Mouse (Mus musculus) embryo, embryonic 11.5 days (tissue): Measurements from ENCODE around the gene Grhpr.
A peak's percentile ranks its signal among the peaks of the same experiment; 100 is the strongest.
"Not testable (repeated sequence)": the region's sequence is repeated elsewhere in the genome, so short reads cannot be mapped to it uniquely, and the experiment has no call there.

ENCODE experiments used
- DNase-seq: peaks from one replicate; pipeline ENCODE4 v3.0.0-alpha.2; 2012; ENCODE audit warnings: low read depth, low spot score

The Grhpr gene

DNA sequence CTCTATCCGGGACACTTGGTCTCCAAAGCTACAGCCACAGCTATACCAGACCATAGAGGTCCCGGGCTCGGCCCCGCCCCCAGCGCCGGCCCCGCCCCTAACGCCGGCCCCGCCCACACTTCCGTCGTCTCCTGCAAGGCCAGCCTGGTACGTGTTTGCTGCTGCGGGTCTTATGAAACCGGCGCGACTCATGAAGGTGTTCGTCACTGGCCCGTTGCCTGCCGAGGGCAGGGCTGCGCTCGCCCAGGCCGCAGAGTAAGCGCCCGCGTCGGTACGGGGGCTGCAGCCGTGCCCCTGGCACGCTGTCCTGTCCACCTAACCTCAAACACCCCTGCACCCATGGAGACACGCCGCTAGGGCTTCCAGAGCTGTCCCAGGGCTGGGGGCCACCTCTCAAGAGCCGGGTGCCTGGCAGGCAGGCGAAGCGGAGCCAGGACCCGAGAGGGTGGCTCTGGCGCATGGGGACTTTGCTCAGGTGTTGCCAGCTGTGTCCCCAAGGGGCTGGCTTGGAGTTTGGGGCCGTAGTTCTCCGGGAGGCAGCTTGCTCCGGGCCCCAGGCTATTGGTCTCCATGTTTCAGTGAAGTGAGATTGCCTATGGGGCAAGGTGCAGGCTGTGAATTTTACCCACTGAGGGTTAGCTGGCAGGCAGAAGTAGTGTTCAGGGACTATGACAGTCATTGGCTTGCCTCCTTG, at the start of gene Grhpr:
TSS of gene Grhpr (plus strand) at position 116 of the 694 bp plus-strand sequence.
- peak; percentile 65 for DNase-seq

DNA sequence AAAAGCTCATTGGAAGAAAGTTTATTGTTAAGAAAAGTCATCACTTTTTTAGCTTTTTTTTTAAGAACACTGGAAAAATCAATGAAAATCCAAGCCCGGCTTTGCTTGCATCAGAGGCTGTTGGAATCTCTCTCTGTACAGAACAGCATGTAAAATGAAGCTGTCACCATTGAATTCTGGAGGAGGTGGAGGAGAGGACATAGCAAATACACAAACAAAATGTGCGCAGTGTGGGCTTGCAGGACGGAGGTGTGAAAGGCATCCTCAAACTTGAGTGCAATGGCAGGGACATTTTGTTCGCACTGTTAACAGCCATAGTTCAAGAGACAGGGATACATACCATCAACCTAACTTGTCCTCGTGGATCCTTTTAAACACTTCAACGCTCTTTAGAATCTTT, 49.5 kb upstream of the Grhpr start:
- DNase-seq = no peak

DNA sequence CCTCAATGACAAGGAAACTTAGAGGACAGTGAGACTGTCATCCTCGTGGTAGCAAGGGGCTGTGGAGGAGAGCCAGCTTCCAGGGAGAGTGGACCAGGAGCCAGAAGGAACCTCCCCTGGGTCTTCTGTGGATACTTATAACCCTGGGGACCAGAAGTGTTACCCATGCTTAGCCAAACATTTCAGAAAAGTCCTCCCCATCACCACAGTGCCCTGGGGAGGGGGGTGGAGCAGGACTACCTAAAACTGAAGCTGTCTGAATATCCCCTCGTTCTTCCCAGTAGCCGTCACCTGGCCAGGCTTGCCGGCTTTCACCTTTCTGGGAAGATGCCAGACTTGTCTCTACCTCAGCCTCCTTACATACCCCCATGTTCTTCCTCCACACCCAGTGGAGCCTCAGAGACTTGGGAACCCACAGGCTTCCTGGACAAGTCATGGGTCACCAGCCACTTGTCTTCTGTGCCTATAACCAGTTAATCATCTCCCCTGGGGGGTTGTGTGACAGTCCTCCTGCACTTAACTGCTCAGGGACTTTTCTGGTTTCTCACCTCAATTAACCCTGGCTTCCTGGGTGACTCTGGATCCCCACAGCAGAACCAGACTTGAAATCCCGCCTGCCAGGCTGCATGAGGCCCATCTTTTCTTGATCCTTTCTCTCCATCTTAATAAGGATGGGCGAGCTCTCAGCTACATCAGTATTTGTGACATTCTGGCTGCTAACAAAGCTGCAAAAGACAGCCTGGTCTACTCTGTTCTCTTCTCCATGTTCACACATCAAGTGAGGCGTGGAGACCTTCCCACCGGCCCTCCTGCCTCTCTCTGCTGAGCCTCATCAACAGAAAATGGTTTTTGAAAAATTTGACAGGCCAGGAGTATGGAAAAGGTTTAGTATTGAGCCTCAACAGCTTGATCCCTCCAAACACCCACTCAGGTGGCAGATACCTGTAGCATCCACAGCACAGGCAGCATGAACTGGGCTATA, 42.5 kb upstream of the Grhpr start:
- no peak for DNase-seq

DNA sequence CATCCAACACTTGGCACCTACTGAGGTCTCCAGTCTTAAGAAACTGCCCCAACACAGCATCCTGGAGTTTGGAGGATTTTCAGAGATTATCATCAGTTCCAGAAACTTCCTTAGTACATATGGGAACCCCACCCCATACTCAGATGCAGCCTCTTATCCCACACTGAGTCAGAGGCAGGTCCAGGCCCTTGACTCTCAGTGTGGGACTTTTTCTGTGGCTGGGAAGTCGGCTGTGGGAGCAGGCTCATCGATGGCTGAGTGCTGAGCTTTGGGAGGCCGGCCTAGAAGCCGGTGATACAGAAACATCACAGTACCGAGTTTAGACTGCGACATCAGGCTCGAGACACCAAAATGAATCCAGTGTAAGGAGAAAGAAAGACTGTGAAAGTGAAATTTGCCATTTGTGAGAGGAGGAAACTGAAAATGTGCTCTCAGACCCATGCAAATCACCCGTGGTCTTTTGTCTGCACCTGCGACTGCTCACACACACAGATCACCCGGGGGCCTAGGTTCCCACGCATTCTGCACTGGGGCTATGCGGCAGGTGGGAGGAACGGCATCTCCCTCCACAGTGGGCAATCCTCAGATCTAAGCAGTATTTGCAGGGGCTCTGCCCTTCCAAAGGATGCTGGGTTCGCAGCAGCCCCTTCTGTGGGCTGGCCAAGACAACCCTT, 41.5 kb upstream of the Grhpr start:
- DNase-seq = no peak

DNA sequence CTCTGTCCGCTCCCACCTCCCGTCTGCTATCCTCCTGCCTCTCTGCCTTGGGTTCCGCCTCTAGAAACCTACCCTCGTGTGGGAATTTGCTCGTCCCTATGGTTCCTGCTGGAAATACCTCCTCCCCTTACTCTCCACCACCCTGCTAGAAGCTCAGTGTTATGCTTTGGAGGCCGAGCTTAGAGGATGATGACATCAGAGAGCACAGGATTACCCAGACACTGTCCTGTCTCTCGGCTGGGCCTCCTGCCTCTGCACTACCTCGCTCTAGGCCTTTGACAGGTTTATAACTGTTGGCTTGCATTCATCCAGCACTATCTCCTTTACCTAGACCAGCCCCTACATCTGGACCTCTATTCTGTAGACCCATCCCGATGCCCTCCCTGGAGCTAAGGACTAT, 40.9 kb upstream of the Grhpr start:
- DNase-seq = no peak

DNA sequence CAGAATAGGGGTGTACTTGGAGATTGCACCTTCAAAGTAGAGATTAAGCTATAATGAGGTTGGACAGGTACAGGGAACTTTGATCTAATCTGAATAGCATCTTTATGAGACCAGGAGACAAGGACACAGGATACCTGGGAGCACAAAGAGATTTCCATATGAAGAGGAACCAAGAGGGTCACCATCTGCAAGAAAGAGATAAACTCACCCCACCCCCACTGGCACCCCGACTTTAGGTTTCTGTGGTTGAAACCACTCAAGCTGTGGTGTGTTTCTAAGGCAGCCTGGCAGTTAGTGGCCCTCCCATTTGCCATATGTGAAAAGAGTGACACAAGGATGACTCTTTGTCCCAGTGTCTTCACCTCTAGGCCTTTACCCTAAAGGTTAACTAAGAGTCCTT, 39.0 kb upstream of the Grhpr start:
- no peak for DNase-seq

DNA sequence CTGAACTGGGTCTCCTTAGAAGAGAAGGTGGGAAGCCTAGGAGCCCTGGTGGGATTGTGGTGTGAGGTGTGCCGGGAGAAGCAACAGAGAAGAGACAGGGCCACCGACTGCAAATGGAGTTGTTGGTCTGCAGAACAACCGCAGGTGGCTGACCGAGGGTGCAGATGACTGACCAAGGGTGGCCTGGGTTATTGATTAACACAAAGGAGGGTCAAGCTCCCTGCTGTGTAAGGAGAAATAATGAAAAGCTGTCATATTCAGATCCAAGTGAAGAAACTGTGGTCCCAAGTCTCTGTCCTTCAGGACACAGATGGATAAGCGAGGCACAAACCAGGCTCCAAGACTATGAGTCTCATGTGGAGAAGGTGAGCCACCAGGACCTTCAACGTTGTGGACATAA, 37.7 kb upstream of the Grhpr start:
- DNase-seq = no peak

DNA sequence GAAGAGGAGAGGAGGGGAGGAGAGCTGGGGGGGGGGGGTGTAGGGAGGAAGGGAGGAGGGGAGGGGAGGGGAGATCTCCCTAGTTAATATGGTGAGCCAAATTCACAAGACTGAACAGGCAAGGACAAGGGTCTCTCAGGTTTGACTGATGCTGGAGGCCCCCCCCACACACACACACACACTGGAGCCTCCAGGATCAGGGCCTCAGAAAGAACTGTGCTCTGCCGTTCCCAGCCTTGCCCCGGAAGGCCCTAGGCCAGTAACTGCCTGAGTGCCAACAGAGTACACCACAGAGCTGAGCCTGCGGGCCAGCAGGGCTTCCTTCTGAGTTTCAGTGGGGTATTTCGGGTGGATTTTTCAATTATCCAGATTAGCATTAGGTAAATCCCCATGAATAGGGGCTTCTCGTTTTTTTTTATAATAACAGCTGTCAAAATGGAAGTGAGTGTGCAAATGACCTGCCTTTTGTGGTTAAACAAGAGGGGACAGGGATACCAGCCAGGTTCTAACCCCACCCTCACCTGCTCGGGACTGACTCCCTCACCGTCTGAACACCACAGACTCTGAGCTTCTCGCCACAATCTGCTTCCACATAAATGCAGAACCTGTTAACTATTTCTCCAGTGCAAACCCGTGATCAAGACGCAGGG, 36.6 kb upstream of the Grhpr start:
- no peak for DNase-seq

DNA sequence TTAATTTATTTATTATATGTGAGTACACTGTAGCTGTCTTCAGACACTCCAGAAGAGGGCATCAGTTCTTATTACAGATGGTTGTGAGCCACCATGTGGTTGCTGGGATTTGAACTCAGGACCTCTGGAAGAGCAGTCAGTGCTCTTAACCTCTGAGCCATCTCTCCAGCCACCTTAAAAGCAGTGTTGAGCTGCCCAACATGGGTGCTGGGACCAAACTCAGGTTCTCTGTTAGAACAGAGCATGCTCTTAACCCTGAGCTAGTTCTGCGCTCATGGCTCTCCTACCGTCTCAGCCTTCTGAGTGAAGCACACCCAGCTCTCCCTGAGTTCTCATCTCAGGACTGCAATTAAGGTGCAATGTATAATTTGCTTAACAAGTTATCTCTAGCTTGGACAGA, 35.1 kb upstream of the Grhpr start:
- not testable (repeated sequence) for DNase-seq

DNA sequence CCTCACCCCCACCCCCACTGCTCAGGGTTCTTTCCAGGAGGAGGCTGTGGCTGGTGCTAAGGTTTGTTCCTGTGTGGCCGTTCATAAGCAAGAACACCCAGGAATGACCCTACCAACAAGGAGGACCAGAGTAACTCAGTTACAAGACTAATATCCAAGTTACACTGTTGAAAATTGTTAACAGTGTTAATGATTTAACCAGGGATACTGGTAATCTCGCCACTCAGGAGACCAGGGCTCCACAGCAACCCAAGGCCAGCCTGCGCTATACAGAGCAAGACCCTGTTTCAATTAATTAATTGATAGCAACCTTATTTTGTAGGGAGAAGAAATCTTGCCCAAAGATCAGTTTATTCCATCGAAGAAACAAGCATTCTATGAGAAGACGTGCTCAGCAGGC, 33.7 kb upstream of the Grhpr start:
- no peak for DNase-seq

DNA sequence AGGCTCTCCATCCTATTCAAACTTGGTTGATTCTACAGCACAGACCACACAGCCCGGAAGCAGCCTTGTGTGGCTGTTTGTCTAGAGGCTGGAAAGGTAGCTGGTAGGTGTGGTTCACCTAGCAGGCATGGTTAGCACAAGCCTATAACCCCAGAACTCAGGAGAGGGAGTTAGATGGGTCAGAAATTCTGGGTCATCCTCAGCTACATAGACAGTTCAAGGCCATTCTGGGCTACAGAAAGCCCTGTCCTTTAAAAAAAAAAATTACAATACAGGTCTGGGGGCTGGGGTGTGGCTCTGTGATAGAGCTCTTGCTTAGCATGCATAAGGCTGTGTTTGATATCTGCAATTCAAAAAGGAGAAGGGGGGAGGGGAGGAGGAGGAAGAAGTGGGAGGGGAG, 32.9 kb upstream of the Grhpr start:
- DNase-seq = no peak

DNA sequence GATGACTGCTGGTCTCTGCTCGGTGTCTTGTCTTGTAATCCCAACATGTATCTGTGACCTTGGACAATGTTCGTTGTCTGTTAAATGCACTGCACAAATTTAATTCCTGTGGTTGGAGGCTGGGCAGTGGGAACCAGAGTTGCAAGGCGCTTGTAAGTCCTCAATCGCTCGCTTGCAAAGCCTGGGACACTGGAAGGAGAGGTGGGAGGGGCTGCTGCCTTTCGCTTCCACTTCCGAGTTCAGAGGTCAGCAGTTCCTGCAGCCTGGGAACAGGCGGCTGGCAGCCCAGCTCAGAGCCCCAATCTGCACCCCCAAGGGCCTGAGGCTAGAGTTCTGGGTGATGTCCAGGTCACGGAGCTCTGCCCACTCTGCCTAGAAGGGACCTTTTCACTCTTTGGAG, 28.2 kb upstream of the Grhpr start:
- DNase-seq = no peak

DNA sequence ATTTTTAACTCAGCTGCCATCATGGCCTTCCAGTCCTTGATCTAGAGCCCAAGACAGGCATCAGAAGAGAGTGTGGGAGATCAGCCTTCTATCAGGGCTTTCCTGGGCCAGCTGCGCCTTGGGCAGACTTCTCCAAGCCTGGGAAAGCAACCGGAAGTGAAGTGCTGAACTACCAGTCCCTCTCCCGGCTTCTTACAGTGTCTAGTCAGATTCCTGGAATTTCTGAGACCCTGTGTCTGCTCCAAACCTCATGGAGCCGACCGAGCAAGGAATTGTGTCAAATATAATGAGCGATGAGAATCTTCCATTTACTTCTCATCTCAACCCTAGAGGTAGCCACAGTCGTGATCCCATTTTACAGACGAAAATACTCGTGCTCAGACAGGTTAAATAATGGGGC, 22.4 kb upstream of the Grhpr start:
- DNase-seq = no peak

DNA sequence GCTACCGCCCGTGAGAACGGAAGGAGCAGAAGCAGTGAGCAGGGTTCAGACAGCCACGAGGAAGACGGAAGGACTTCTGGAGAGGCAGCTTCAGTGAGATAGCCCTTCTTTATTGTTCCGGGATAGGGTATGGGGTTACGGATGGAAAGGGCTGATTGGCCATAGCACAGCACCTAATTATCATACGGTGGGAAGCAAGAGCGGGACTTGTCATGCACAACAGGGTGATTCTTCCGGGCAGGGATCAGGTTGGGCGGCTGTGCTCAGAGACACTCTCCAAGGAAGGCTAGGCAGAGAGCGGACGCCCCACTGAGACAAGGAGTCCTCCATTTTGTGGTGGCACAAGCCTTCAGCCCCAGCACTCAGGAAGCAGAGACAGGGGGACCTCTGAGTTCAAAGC, 22.0 kb upstream of the Grhpr start:
- no peak for DNase-seq

DNA sequence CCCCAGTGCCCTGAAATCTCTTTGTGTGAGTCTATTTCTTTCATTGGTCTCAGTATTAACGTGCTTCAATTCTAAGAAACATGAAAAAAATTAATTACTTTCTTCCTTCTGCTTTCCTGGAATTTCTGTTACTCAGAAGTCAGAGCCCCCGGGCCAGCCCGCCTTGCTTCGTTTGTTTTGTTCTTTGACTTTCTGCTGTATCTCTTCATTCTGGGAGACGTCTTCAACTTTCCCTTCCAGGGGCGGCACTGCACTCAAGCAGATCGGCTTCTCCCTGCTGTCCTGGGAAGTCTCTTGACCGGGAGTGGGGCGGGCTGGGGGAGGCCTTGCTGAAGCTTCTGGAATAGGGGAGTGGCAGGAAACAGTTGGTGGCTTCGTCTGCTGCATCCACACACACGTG, 18.0 kb upstream of the Grhpr start:
- DNase-seq = no peak

DNA sequence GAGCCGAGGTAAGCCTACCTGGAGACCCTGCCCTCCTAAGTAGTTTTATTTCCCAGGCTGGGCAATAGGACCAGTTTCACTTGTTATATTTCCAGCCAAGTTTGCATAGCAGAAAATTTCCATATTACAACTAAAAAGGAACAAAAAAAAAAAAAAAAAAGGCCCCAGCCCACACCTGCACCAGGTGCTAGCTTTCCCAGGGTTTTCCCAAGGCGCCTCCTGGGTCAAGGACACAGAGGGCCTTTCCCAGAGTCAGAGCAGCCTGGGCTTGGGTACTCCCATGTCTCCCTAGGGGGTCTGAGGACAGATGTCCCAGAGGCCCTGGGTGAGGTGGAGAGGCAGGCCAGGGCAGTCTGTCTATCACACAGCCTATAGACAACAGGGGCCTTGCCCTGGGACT, 16.0 kb upstream of the Grhpr start:
- no peak for DNase-seq

DNA sequence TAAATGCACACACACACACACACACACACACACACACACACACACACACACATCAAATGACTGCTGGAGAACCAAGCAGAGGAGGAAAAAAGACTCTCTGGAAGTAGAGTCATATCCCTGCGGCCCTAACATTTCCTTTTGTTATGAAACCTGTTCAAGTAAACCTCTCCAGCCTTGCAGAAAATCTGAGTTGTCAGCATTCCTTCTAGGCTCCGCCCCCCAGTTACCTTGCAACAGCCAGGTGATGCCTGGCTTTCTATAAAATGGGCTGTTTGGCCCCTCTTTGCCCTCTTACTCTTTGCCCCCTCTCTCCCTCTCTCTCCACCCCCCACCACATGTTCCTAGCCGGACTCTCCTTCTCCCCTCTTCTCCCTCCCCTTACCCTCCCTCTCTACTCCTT, 15.5 kb upstream of the Grhpr start:
- DNase-seq = no peak

DNA sequence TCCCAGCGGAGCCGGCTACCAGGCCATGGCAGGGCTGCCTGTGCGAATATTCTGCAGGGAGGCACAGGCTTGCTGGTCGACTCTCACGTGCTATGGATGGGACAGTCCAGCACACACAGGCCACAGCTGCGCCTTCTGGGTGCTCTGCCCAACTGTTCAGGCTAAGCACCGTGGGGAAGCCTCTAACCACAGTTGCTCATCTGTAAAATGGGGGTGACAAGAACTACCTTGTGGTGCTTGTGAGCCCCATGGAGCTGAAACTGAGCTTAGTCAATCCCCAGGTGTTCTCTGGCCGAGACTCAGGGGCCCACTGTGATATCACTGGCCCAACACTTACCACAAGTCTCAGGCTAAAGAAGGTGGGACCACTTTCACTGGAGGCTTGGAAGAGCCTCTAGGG, 13.8 kb upstream of the Grhpr start:
- DNase-seq = no peak

DNA sequence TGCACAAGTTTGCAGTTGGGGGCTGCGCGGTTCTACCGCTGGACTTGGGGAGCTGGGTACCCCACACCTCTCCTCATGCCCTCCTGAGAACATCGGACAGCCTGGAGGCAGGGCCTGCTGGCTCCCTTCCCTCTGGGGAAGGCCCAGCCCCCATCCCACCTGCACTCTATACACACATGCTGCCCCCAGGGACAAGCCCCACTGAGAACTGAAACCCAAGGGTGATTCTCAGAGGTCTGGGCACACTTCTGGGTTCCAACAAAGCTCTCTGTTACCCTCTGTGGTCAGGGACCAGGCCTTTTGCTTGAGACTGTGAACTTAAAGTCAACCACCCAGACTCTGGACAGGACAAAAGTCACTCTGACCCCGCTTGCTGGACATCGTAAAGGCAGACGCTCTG, 11.1 kb upstream of the Grhpr start:
- no peak for DNase-seq

DNA sequence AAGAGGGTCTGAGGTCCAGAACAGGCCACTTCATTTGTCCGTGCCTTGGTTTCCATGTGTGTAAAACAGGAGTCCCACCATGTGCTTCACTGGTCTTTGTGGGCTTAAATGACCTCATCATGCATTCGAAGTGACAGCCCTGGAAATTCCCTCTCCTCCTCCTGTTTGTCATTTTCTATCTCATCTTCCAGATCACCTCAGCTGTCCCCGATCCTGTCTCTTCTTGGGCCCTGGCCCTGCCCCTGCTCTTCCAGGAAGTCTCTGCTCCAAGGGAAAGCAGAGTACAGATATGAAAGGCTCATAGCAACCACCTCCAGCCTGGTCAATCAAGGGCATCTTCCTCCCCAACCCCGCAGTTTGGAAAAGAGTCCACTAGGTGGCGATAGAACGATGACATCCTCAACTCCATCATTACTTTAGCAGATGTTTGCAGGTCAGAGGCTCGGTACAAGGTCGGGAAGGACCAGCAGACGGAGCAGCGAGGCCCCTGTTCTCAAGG, 10.5 kb upstream of the Grhpr start:
- peak; percentile 52 for DNase-seq

DNA sequence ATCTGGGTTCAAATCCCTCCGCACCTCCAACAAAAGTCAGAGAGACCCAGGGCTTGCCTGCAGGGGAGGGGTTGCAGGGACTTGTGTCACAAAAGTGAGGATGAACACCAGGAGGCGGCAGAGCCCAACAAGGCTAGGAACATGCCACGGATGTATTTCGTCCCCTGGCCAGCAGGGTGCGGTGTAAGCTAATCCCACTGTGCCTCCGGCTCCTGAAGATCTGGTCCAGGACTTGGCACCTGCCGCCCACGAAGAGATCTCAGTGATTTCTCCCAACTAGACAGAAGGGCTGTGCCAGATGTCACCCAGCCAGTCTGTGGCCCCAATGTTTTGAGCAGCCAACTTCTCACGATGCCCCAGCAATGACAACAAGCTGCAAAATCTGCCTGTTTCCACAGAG, 7.7 kb upstream of the Grhpr start:
- DNase-seq = peak; percentile 74

DNA sequence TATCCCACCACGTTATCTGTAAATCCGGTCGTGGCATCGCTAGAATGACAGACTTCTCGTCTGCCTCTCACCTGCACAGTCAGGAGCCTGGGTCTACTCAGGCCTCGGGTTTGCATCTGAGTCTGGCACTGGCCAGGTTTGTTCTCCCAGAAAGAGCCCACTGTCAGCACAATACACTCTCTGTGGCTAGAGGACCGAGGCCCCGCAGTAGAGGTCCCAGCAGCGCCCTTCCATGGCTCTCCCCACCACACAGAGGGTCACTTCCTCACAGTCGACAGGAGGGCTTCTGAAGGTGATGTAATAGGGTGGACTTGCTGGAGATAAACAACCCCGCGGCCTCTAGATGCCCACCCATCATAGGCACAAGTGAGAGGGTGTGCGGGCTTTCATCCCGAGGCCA, 7.3 kb upstream of the Grhpr start:
- no peak for DNase-seq
